Mouse (Mus musculus) heart, embryonic 16.5 days (tissue): ENCODE data around the gene Agtrap. TPM values are rescaled to one million over a fixed set of nuclear protein-coding genes. Genes with fewer than 3 reads are reported as not detected.
A peak's percentile ranks its signal among the peaks of the same experiment; 100 is the strongest.

Experiments
- ATAC-seq: fragments of 200-750 bp; cut with Nextera tagmentation; replicated peaks from 2 replicates; pipeline ENCODE4 v1.8.0; 2017; ENCODE audit warnings: moderate number of reproducible peaks; ENCODE audit not compliant: insufficient read depth, low FRiP score; ENCODE audit errors: extremely low read depth
- H3K27ac ChIP-seq: fragments of 300-500 bp; sonication (generic); 2 replicates; pipeline ENCODE4 v1.5.1; 2014; ENCODE audit warnings: mild to moderate bottlenecking, low read length, control low read depth, moderate library complexity
- H3K27me3 ChIP-seq: fragments of 300-500 bp; sonication (generic); 2 replicates; pipeline ENCODE4 v1.6.1; 2014; ENCODE audit warnings: low read length, mixed read lengths; ENCODE audit not compliant: control insufficient read depth, insufficient read depth
- H3K36me3 ChIP-seq: fragments of 300-500 bp; sonication (generic); 2 replicates; pipeline ENCODE4 v1.6.1; 2014; ENCODE audit not compliant: control insufficient read depth, insufficient read depth
- H3K4me1 ChIP-seq: fragments of 300-500 bp; sonication (generic); 2 replicates; pipeline ENCODE4 v1.6.1; 2014; ENCODE audit warnings: low read length, mixed read lengths; ENCODE audit not compliant: control insufficient read depth, insufficient read depth
- H3K4me2 ChIP-seq: fragments of 300-500 bp; sonication (generic); 2 replicates; pipeline ENCODE4 v1.6.1; 2014; ENCODE audit warnings: low read depth, mild to moderate bottlenecking, control low read depth, low read length
- H3K4me3 ChIP-seq: fragments of 300-500 bp; sonication (generic); 2 replicates; pipeline ENCODE4 v1.5.1; 2014; ENCODE audit warnings: mild to moderate bottlenecking, control low read depth, low read length
- H3K9ac ChIP-seq: fragments of 300-500 bp; sonication (generic); 2 replicates; pipeline ENCODE4 v1.6.1; 2014; ENCODE audit warnings: low read length, control low read depth
- H3K9me3 ChIP-seq: fragments of 300-500 bp; sonication (generic); replicated peaks from 2 replicates; pipeline ENCODE4 v1.6.1; 2016; ENCODE audit warnings: low read length; ENCODE audit not compliant: control insufficient read depth
- WGBS: fragments of 180-500 bp; shearing (Covaris S2); extraction: QIAGEN DNeasy Blood & Tissue Kit; methylation state at CpG from one replicate; pipeline ENCODE4 v1.1.7; 2014; 5-methylcytosine and 5-hydroxymethylcytosine counted together
- polyA plus RNA-seq: library from polyadenylated mRNA; unstranded; fragments of >200 nt; fragmentation: Nextera tagmentation; extraction: Ambion mirVana; gene quantifications from 2 replicates; pipeline ENCODE4 v1.2.1, GENCODE M21; 2015

Gene Agtrap
- polyA plus RNA-seq, 1 experiment from 2014 or later = 17.9 TPM

DNA sequence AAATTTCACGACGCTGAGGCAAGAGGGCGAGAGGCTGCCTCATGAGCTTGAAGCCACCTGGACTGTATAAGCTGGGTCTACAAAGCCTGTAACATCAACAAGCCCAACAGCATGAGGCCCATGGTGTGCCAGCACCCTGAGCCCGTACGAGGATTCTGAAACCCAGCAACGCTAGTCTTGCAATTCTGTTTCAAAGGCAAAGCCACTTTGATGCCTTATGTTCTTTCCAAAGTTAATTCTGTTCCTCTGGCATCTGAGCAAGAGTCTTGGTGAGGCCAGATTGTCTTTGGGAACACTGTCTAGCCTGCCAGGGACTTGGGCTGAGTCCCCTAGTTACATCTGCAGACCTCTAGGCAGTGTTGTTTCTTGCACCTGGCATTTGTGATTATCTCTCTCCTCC, 28.8 kb downstream of the Agtrap start:
- 93% methylated on average over 6 of the region's 6 CpGs for WGBS
- H3K9ac ChIP-seq = no peak overlapping the region
- H3K36me3 ChIP-seq = peaks cover 19% of the 10 kb centered on the region
- H3K27me3 ChIP-seq = no peaks in the 10 kb centered on the region
- H3K4me3 ChIP-seq = no peak overlapping the region
- no peaks in the 10 kb centered on the region for H3K9me3 ChIP-seq
- H3K27ac ChIP-seq = no peak overlapping the region
- H3K4me1 ChIP-seq = peaks cover 12% of the 10 kb centered on the region
- H3K4me2 ChIP-seq = no peak overlapping the region
- no peak for ATAC-seq

GRCm38 (mm10) chr4:148058218-148058819, 29.5 kb downstream of the Agtrap start:
- Histone ChIP-seq H3K4me2 (no peak overlapping the region), H3K36me3 (peaks cover 25% of the 10 kb centered on the region), H3K4me3 (no peak overlapping the region), H3K4me1 (peaks cover 12% of the 10 kb centered on the region), H3K9me3 (no peaks in the 10 kb centered on the region), H3K27ac (no peak overlapping the region), H3K9ac (no peak overlapping the region), H3K27me3 (no peaks in the 10 kb centered on the region)
- WGBS = 94% methylated on average over 9 of the region's 9 CpGs
- ATAC-seq = no peak

GRCm38 (mm10) chr4:148057661-148058209, 30.1 kb downstream of the Agtrap start:
- 60% methylated on average over 5 of the region's 5 CpGs for WGBS
- H3K36me3 ChIP-seq = peaks cover 31% of the 10 kb centered on the region
- no peak for ATAC-seq
- no peak overlapping the region for H3K4me3 ChIP-seq
- H3K27me3 ChIP-seq = no peaks in the 10 kb centered on the region
- H3K4me1 ChIP-seq = peaks cover 12% of the 10 kb centered on the region
- H3K4me2 ChIP-seq = no peak overlapping the region
- no peak overlapping the region for H3K9ac ChIP-seq
- H3K27ac ChIP-seq = no peak overlapping the region
- no peaks in the 10 kb centered on the region for H3K9me3 ChIP-seq

GRCm38 (mm10) chr4:148056801-148057200, 31.0 kb downstream of the Agtrap start:
- peak; percentile 85 for ATAC-seq
- H3K4me2 ChIP-seq = no peak overlapping the region

DNA sequence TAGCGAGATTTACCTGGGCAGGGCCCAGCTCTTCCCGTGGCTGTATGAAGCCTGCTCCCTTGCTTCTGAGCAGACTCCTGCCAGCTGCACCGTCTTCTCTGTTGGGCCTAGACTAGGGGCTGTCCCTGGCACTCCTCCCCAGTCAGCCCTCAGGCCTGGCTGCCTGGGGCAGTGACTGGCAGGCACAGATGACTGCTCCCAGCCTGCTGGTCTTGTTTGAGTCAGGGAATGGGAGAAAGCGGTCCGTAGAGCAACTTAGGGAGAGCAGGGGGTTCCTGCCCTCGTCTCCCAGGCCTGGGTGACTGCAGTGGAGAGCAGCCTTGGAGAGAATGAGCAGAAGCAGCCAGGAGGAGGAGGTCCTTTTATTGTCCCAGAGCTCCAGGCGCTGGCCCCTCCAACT, 31.6 kb downstream of the Agtrap start:
- Histone ChIP-seq H3K9me3 (no peaks in the 10 kb centered on the region), H3K4me1 (peaks cover 12% of the 10 kb centered on the region), H3K36me3 (peaks cover 42% of the 10 kb centered on the region), H3K27me3 (no peaks in the 10 kb centered on the region), H3K27ac (peak overlapping the region; percentile 86), H3K4me2 (no peak overlapping the region), H3K4me3 (no peak overlapping the region), H3K9ac (0 out of 2 replicates have a peak overlapping the region, but pooled peaks have one; percentile 4)
- ATAC-seq = no peak
- WGBS = 81% methylated on average over 7 of the region's 7 CpGs

More at GRCm38 (mm10) chr4:148056801-148057200, 31.0 kb downstream of the Agtrap start:
- Histone ChIP-seq H3K27ac (peak overlapping the region; percentile 86), H3K36me3 (peaks cover 39% of the 10 kb centered on the region), H3K9ac (0 out of 2 replicates have a peak overlapping the region, but pooled peaks have one; percentile 4), H3K4me3 (no peak overlapping the region), H3K27me3 (no peaks in the 10 kb centered on the region), H3K4me1 (peaks cover 12% of the 10 kb centered on the region), H3K9me3 (no peaks in the 10 kb centered on the region)
- 59% methylated on average over 4 of the region's 4 CpGs for WGBS

DNA sequence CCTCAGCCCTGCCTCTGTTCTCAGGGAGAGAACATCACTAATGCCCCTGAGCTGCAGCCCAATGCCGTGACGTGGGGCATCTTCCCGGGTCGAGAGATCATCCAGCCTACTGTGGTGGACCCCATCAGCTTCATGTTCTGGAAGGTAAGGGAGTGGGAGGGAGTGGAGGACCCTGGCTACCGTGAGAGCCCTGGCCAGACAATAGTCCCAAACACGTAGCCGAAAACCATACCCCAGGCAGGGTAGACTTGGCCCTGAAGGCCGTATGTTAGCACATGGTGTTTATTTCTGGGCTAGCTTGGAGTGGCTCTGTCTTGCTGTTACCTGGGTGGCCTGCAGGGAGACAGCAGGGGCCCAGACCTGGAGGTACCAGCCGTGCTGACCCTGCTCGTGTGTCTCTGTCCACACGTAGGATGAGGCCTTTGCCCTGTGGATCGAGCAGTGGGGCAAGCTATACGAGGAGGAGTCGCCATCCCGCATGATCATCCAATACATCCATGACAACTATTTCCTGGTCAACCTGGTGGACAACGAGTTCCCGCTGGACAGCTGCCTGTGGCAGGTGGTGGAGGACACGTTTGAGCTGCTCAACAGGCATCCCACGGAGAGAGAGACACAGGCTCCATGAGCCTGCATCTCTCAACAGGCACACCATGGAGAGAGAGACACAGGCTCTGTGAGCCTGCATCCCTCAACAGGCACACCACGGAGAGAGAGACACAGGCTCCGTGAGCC, 32.7 kb downstream of the Agtrap start:
- no peak overlapping the region for H3K4me2 ChIP-seq
- H3K27ac ChIP-seq = no peak overlapping the region
- no peak overlapping the region for H3K9ac ChIP-seq
- ATAC-seq = no peak
- no peaks in the 10 kb centered on the region for H3K27me3 ChIP-seq
- peaks cover 43% of the 10 kb centered on the region for H3K36me3 ChIP-seq
- WGBS = 90% methylated on average over 21 of the region's 21 CpGs
- H3K4me1 ChIP-seq = peaks cover 8% of the 10 kb centered on the region
- no peak overlapping the region for H3K4me3 ChIP-seq
- H3K9me3 ChIP-seq = no peaks in the 10 kb centered on the region

DNA sequence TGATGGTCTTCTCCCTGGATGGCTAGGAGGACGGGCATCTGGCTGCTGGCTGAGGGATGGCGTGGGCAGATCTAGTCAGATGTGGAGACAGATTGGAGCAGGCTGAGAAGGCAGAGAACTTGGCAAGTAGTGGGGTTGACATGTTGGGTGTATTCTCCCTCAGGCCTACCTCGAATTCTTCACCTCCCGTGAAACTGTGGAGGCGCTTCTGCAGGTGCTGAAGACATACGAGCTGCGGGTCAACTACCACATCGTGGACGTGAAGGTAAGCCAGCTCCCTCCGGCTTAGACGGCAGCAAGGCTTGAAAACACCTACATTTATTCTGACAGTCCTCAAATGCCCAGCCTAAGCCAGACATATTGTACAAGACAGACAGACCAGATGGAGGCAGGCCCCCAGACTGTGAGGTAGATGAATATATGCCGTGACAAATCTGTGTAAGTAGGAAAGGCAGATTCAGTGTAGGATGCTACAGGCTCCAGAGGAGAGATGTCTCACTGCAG, 34.4 kb downstream of the Agtrap start:
- Histone ChIP-seq H3K27me3 (no peaks in the 10 kb centered on the region), H3K4me1 (peaks cover 7% of the 10 kb centered on the region), H3K4me3 (no peak overlapping the region), H3K9ac (no peak overlapping the region), H3K4me2 (no peak overlapping the region), H3K27ac (no peak overlapping the region), H3K9me3 (no peaks in the 10 kb centered on the region), H3K36me3 (peaks cover 45% of the 10 kb centered on the region)
- 90% methylated on average over 12 of the region's 12 CpGs for WGBS
- ATAC-seq = no peak

- no peaks in the 10 kb centered on the region for H3K9me3 ChIP-seq
- H3K27me3 ChIP-seq = no peaks in the 10 kb centered on the region
- H3K27ac ChIP-seq = no peak overlapping the region
- no peak overlapping the region for H3K4me2 ChIP-seq
- H3K4me1 ChIP-seq = peaks cover 7% of the 10 kb centered on the region
- no peak for ATAC-seq
- 53% methylated on average over 2 of the region's 2 CpGs for WGBS
- no peak overlapping the region for H3K4me3 ChIP-seq
- H3K36me3 ChIP-seq = peaks cover 50% of the 10 kb centered on the region
- no peak overlapping the region for H3K9ac ChIP-seq
Measured at GRCm38 (mm10) chr4:148052976-148053375, 34.9 kb downstream of the Agtrap start.

DNA sequence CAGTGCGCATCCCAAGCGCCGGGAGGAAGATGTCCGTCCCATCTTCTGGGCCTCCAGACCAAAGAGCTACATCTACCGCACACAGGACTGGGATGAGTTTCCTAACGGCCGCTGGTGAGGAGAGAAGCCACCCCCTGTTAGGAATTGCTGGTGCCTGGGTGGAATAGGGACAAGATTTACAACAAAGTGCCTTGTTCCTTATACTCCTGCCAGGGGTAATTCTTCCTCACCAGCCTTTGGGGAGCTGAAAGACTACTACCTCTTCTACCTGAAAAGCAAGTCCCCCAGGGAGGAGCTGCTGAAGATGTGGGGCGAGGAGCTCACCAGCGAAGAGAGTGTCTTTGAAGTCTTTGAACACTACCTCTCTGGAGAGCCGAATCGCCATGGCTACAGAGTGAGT, 35.9 kb downstream of the Agtrap start:
- no peaks in the 10 kb centered on the region for H3K4me1 ChIP-seq
- no peak overlapping the region for H3K4me2 ChIP-seq
- H3K9me3 ChIP-seq = no peaks in the 10 kb centered on the region
- WGBS = 87% methylated on average over 11 of the region's 11 CpGs
- H3K4me3 ChIP-seq = no peak overlapping the region
- H3K27me3 ChIP-seq = no peaks in the 10 kb centered on the region
- H3K27ac ChIP-seq = no peak overlapping the region
- no peak for ATAC-seq
- peaks cover 52% of the 10 kb centered on the region for H3K36me3 ChIP-seq
- H3K9ac ChIP-seq = no peak overlapping the region
